Mouse (Mus musculus): Measurements from ENCODE around the gene Ctr9. TPM values are rescaled to one million over a fixed set of nuclear protein-coding genes. Genes with fewer than 3 reads are reported as not detected.
A peak's percentile ranks its signal among the peaks of the same experiment; 100 is the strongest.

Gene Ctr9
- polyA plus RNA-seq, 1 experiment from 2014 or later = 85.3 TPM

DNA sequence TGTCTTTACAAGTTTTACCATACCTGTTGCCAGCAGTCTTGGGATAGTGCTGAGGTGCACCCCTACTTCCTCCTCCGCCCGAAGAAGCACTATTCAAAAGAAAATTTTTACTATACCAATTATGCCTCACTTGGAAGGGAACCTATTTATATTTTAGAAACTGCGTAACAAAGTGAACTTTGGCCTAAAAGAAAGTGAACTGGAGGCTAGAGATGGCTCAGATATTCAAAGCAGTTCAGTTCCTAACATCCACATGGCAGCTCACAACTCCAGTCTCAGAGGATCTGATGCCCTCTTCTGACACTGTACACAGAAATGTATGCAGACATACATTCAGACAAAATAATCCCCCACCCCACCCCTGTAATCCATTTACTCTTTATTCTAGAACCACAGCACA lies 52.1 kb downstream of the Ctr9 start:
- Histone ChIP-seq H3K27me3 (ENCODE audit: control insufficient read depth, insufficient read depth, low read length) (no peaks in the 10 kb centered on the region), H3K4me3 (ENCODE audit: low read depth, low read length) (peak overlapping the region; percentile 99), H3K9me3 (ENCODE audit: control insufficient read depth, low read length) (no peaks in the 10 kb centered on the region), H3K4me1 (replicated peaks; ENCODE audit: control insufficient read depth, insufficient read depth, low read length) (peaks cover 6% of the 10 kb centered on the region), H3K9ac (ENCODE audit: low read length) (peak overlapping the region; percentile 100), H3K4me2 (ENCODE audit: low read depth, low read length, severe bottlenecking) (peak overlapping the region; percentile 69), H3K36me3 (ENCODE audit: control insufficient read depth, insufficient read depth, low read length) (peaks cover 34% of the 10 kb centered on the region), H3K27ac (ENCODE audit: low read depth, low read length) (no peak overlapping the region)
- no peak for DNase-seq (ENCODE audit: low spot score)
- no peak for ATAC-seq (replicated peaks; ENCODE audit: low FRiP score)
- WGBS = 91% methylated on average over 3 of the region's 3 CpGs

DNA sequence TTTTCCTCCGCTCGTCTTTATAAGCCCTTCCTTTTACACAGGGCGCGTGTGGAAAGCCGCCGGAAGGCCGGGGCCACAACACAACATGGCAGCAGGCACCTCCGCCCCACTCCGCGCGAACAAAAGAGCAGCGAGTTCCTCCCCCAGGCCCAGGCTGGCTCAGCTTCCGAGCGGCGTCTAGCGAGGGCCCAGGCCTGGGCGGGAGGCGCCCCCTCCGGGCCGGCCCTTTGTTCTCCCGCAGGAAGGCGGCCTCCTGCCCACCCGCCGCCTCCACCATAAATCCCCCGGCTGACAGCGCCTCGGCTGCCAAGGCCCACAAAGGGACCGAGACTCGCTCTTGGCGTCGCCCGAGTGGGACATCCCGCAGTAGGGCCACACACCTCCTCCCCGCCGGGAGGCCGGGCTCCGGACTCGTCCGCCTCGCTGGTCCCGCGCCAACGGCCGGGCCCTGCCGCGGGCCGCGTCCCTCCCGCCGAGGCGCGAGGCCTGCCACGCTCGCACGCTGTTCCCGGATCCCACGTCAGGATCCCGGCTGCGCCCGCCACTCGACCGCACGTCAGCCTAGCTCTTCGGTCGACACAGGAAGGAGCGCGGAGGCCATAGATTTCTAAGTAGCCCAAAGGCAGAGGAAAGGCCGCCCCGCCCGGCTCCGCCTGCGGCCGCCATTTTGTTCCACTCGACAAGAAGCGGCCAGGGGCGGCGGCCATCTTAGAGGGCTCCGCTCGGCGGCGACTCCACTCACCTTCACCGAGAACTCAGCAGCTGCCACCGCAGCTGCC lies 53.5 kb downstream of the Ctr9 start:
- Histone ChIP-seq H3K4me3 (ENCODE audit: low read depth, low read length) (peak overlapping the region; percentile 99), H3K36me3 (ENCODE audit: control insufficient read depth, insufficient read depth, low read length) (peaks cover 23% of the 10 kb centered on the region), H3K27ac (ENCODE audit: low read depth, low read length) (peak overlapping the region; percentile 99), H3K27me3 (ENCODE audit: control insufficient read depth, insufficient read depth, low read length) (no peaks in the 10 kb centered on the region), H3K9ac (ENCODE audit: low read length) (peak overlapping the region; percentile 100), H3K4me1 (replicated peaks; ENCODE audit: control insufficient read depth, insufficient read depth, low read length) (peaks cover 6% of the 10 kb centered on the region), H3K9me3 (ENCODE audit: control insufficient read depth, low read length) (no peaks in the 10 kb centered on the region), H3K4me2 (ENCODE audit: low read depth, low read length, severe bottlenecking) (peak overlapping the region; percentile 69)
- peak; percentile 75 for ATAC-seq (replicated peaks; ENCODE audit: low FRiP score)
- WGBS = under 1% methylated on average over 71 of the region's 83 CpGs
- peak; percentile 93 for DNase-seq (ENCODE audit: low spot score)

DNA sequence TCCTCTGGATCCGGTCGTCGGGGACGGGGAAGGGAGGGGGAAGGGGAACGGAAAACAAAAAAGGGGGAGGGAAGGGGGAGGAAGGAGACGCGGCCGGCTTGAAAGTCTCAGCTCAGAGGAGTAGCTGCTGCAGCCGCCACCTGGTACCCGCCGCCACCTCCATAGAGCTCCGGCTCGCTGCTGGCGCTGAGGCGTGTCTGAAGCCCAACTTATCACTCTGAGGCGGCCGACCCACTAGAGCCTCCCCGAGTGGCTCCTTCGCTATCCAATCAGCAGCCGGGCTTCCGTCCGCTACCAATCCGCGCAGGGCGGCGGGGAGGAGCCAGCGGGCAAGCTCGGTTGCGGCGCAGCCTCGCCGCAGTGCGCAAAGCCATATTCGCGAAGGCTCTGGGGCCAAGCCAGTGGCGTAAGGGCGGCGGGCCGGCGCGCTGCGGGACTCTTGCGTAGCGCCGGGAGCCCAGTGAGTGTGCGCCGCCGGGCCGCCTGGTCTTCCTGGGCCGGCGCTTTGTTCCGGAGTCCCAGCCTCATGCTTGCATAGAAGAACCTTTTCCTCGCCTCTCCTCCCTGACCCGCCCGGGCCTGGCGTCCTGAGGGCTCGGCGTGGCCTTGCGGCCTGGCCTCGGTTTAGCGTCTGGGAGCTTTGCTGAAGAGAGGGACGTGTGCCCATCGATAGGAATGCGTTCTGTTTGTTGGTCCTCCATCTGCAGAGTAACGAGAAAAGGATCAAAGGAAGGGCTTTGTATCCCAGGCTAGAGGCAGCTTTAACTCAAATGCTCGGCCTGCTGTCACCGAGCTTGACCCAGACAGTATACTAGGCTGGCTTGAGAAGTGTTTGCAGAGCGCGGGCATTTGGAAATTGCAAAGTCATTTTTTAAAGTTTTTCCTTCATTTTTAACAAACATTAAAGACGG lies 54.3 kb downstream of the Ctr9 start, which contains the start of gene Eif4g2:
Gene Eif4g2, minus strand, starts transcription at position 209 of the 911 bp plus-strand sequence.
- peaks cover 6% of the 10 kb centered on the region for H3K4me1 ChIP-seq (replicated peaks; ENCODE audit: control insufficient read depth, insufficient read depth, low read length)
- ATAC-seq (replicated peaks; ENCODE audit: low FRiP score) (peak; percentile 99), DNase-seq (ENCODE audit: low spot score) (peak; percentile 99)
- peak within 1 kb of the TSS; percentile 99 for H3K4me3 ChIP-seq (ENCODE audit: low read depth, low read length)
- H3K36me3 ChIP-seq (ENCODE audit: control insufficient read depth, insufficient read depth, low read length) = peaks cover 17% of the 10 kb centered on the region
- H3K27me3 ChIP-seq (ENCODE audit: control insufficient read depth, insufficient read depth, low read length) = no peaks in the 10 kb centered on the region
- H3K9me3 ChIP-seq (ENCODE audit: control insufficient read depth, low read length) = no peaks in the 10 kb centered on the region
- peak within 1 kb of the TSS; percentile 69 for H3K4me2 ChIP-seq (ENCODE audit: low read depth, low read length, severe bottlenecking)
- peak within 1 kb of the TSS; percentile 100 for H3K9ac ChIP-seq (ENCODE audit: low read length)
- WGBS = under 1% methylated on average over 64 of the region's 70 CpGs
- peak within 1 kb of the TSS; percentile 99 for H3K27ac ChIP-seq (ENCODE audit: low read depth, low read length)

DNA sequence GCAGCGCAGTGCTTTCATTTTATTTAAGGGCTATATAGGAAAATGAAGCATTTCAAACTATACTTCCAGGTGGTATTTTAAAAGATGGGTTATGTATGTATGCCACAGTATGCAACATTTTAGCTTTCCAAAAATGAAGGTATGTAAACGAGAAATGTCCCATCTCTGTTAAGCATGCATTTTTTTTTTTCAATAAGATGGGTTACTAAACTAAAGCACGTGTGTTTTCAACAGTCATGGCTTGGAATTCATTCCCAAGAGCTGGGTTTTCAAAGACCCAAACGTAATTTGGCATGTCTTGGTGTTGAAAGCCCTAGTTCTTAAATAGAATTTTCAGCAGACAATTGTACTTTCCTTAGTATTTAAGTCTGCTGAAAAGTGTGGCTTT lies 55.0 kb downstream of the Ctr9 start:
- no peak for ATAC-seq (replicated peaks; ENCODE audit: low FRiP score)
- 15% methylated on average over 4 of the region's 4 CpGs for WGBS
- no peaks in the 10 kb centered on the region for H3K9me3 ChIP-seq (ENCODE audit: control insufficient read depth, low read length)
- H3K27me3 ChIP-seq (ENCODE audit: control insufficient read depth, insufficient read depth, low read length) = no peaks in the 10 kb centered on the region
- peaks cover 16% of the 10 kb centered on the region for H3K36me3 ChIP-seq (ENCODE audit: control insufficient read depth, insufficient read depth, low read length)
- peak overlapping the region; percentile 99 for H3K27ac ChIP-seq (ENCODE audit: low read depth, low read length)
- peaks cover 6% of the 10 kb centered on the region for H3K4me1 ChIP-seq (replicated peaks; ENCODE audit: control insufficient read depth, insufficient read depth, low read length)
- peak overlapping the region; percentile 99 for H3K4me3 ChIP-seq (ENCODE audit: low read depth, low read length)
- H3K9ac ChIP-seq (ENCODE audit: low read length) = peak overlapping the region; percentile 100
- no peak for DNase-seq (ENCODE audit: low spot score)
- peak overlapping the region; percentile 65 for H3K4me2 ChIP-seq (ENCODE audit: low read depth, low read length, severe bottlenecking)

DNA sequence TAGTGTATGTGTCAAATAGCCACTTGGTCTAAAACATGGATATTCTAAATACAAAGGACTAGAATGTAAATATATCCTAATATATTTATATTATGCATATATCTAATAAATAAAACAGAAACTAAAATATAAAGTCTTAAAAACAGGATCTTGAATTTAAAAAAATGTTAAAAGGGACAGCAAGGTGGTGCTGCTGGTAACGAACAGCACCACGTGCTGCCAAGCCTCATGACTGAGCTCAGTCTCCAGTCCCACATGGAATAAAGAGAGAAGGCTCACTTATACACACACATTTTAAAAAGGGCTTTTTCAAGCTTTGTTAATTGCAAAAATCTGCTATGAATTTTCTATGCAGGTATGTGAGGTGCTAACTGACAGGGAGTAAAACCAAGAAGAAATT lies 55.7 kb downstream of the Ctr9 start:
- H3K4me1 ChIP-seq (replicated peaks; ENCODE audit: control insufficient read depth, insufficient read depth, low read length) = peaks cover 6% of the 10 kb centered on the region
- H3K36me3 ChIP-seq (ENCODE audit: control insufficient read depth, insufficient read depth, low read length) = peaks cover 12% of the 10 kb centered on the region; the same call in 1 of the 2 replicates
- no peak overlapping the region for H3K27ac ChIP-seq (ENCODE audit: low read depth, low read length)
- no peaks in the 10 kb centered on the region for H3K27me3 ChIP-seq (ENCODE audit: control insufficient read depth, insufficient read depth, low read length)
- DNase-seq (ENCODE audit: low spot score) (no peak), ATAC-seq (replicated peaks; ENCODE audit: low FRiP score) (no peak)
- no peak overlapping the region for H3K4me2 ChIP-seq (ENCODE audit: low read depth, low read length, severe bottlenecking)
- H3K9ac ChIP-seq (ENCODE audit: low read length) = no peak overlapping the region
- 84% methylated on average over 2 of the region's 2 CpGs for WGBS
- no peak overlapping the region for H3K4me3 ChIP-seq (ENCODE audit: low read depth, low read length)
- no peaks in the 10 kb centered on the region for H3K9me3 ChIP-seq (ENCODE audit: control insufficient read depth, low read length)

DNA sequence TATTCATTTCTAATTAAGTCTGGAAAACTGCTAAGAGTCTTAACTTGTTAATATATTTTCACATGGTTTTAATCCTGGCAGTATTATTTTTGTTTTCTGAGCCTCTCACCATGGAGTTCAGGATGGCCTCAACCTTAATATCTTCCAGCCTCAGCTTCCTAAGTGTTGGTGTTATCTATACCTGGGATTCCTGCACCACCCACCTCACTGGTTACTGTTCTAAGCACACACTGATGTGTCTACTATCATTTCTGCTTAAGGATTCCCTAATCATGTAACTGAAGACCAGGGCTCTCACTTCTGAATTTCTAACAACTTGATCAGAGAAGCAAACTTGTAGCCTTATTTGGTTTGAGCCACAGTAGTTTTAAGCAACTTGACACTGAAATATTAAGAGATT lies 56.4 kb downstream of the Ctr9 start:
- no peak overlapping the region for H3K9ac ChIP-seq (ENCODE audit: low read length)
- H3K27me3 ChIP-seq (ENCODE audit: control insufficient read depth, insufficient read depth, low read length) = no peaks in the 10 kb centered on the region
- H3K4me2 ChIP-seq (ENCODE audit: low read depth, low read length, severe bottlenecking) = no peak overlapping the region
- no peak overlapping the region for H3K4me3 ChIP-seq (ENCODE audit: low read depth, low read length)
- H3K27ac ChIP-seq (ENCODE audit: low read depth, low read length) = no peak overlapping the region
- H3K4me1 ChIP-seq (replicated peaks; ENCODE audit: control insufficient read depth, insufficient read depth, low read length) = peaks cover 6% of the 10 kb centered on the region; the same call in 1 of the 2 replicates
- H3K36me3 ChIP-seq (ENCODE audit: control insufficient read depth, insufficient read depth, low read length) = peaks cover 6% of the 10 kb centered on the region; the same call in 1 of the 2 replicates
- no peak for DNase-seq (ENCODE audit: low spot score)
- ATAC-seq (replicated peaks; ENCODE audit: low FRiP score) = no peak
- no peaks in the 10 kb centered on the region for H3K9me3 ChIP-seq (ENCODE audit: control insufficient read depth, low read length)

DNA sequence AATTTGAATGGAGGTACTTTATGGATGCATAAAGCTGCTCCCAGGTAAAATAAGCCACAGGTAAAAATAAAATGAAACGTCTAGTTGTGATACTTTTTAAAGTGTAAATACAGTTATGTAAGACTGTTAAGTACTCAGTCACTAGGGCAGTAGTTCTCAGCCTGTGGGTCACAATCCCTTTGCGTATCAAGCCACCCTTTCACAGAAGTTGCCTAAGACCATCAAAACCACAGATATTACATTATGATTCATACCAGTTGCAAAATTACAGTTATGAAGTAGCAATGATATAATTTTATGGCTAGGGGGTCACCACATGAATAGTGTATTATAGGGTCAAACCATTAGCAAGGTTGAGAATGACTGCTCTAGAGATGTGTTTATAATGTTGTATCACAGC lies 66.4 kb downstream of the Ctr9 start:
- WGBS = 85% methylated on average over 2 of the region's 2 CpGs
- no peak overlapping the region for H3K4me2 ChIP-seq (ENCODE audit: low read depth, low read length, severe bottlenecking)
- no peak overlapping the region for H3K4me3 ChIP-seq (ENCODE audit: low read depth, low read length)
- H3K9ac ChIP-seq (ENCODE audit: low read length) = no peak overlapping the region
- no peaks in the 10 kb centered on the region for H3K9me3 ChIP-seq (ENCODE audit: control insufficient read depth, low read length)
- H3K36me3 ChIP-seq (ENCODE audit: control insufficient read depth, insufficient read depth, low read length) = no peaks in the 10 kb centered on the region
- H3K27me3 ChIP-seq (ENCODE audit: control insufficient read depth, insufficient read depth, low read length) = no peaks in the 10 kb centered on the region
- no peaks in the 10 kb centered on the region for H3K4me1 ChIP-seq (replicated peaks; ENCODE audit: control insufficient read depth, insufficient read depth, low read length)
- DNase-seq (ENCODE audit: low spot score) (no peak), ATAC-seq (replicated peaks; ENCODE audit: low FRiP score) (no peak)
- H3K27ac ChIP-seq (ENCODE audit: low read depth, low read length) = no peak overlapping the region

DNA sequence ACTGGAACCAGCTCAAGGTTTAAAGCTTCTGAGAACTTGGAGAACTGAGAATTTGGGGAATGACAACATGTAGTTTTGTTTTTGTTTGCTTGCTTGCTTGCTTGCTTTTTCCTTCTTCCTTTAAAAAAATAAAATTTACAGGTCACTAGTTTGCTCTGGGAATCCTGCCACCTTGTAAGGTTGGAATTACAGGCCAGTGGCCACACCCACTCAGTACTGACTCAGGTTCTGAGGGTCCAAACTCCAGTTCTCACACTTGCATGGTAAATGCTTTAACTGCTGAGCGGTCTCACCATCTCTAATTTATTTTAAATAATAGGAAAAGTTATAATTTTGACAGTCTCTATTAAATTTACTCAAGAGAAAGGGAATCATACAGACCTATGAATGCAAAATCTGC lies 69.4 kb downstream of the Ctr9 start:
- no peak overlapping the region for H3K27ac ChIP-seq (ENCODE audit: low read depth, low read length)
- no peaks in the 10 kb centered on the region for H3K27me3 ChIP-seq (ENCODE audit: control insufficient read depth, insufficient read depth, low read length)
- H3K4me2 ChIP-seq (ENCODE audit: low read depth, low read length, severe bottlenecking) = no peak overlapping the region
- ATAC-seq (replicated peaks; ENCODE audit: low FRiP score) = no peak
- no peaks in the 10 kb centered on the region for H3K4me1 ChIP-seq (replicated peaks; ENCODE audit: control insufficient read depth, insufficient read depth, low read length)
- no peak overlapping the region for H3K4me3 ChIP-seq (ENCODE audit: low read depth, low read length)
- WGBS = 90% methylated on average over 1 of the region's 1 CpGs
- H3K36me3 ChIP-seq (ENCODE audit: control insufficient read depth, insufficient read depth, low read length) = no peaks in the 10 kb centered on the region
- no peaks in the 10 kb centered on the region for H3K9me3 ChIP-seq (ENCODE audit: control insufficient read depth, low read length)
- H3K9ac ChIP-seq (ENCODE audit: low read length) = no peak overlapping the region
- no peak for DNase-seq (ENCODE audit: low spot score)
